In the genomic region with DNA sequence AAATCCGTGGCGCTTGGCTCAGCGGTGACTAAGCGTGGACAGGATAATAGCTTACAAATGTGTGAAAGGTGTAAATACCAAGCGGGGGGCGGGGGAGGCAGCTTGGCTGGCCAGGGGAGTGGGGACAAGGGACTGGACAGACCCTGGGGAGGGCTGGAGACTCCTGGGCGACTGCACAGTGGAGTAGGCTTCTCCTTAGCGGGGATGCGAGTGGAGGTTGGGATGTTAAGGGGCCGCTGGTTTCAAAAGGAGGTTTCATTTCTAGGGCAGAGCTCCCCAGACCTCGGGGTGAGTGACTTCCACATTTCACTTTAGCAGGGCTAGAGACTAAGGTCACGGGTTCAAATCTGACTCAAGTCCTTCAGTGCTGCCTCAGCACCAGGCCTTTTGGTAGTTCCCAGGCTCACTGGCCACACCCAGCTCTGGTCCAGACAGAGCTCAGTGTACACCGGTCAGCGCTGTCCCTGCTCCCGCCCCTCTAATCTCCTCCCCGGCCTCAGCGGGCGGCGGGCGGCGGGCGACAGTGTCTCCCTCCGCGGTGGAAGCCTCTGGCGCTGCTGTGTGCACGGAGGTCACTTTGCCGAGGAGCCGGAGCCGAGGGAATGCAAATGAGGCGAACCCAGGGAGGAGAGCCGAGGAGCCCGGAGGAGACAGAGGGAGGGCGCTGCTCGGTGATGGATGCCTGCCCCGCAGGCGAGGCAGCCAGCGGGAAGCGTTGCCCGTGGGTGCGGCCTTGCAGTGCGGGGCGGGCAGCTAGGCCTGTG, we compare ENCODE assay signal across 8 mouse cellular contexts. TPM values are rescaled to one million over a fixed set of nuclear protein-coding genes. Genes with fewer than 3 reads are reported as not detected.
A peak's percentile ranks its signal among the peaks of the same experiment; 100 is the strongest.
DNase-seq lines count a peak whose midpoint lies in the region; ATAC-seq and TF ChIP-seq lines count a peak whose summit lies in the region.

No protein-coding gene starts in this region.

- 7% methylated on average over 41 of the region's 42 CpGs for WGBS in heart, adult 2 months
- 2% methylated on average over 41 of the region's 42 CpGs for WGBS in kidney, embryonic 14.5 days

- H3K36me3 ChIP-seq in heart, adult 2 months (ENCODE audit: control insufficient read depth, insufficient read depth, low read length): no peaks in the 10 kb centered on the region
- no peaks in the 10 kb centered on the region for H3K36me3 ChIP-seq in kidney, embryonic 14.5 days (ENCODE audit: control insufficient read depth, insufficient read depth, low read length)

- H3K4me2 ChIP-seq in kidney, embryonic 14.5 days (replicated peaks; ENCODE audit: low read depth, low read length): peak overlapping the region; percentile 63

- H3K9me3 ChIP-seq in kidney, embryonic 14.5 days (ENCODE audit: control insufficient read depth, low read length): no peaks in the 10 kb centered on the region

- H3K27ac ChIP-seq in heart, adult 2 months: no peak overlapping the region; the same call in 1 of the 2 replicates
- H3K27ac ChIP-seq in kidney, embryonic 14.5 days (ENCODE audit: low read depth, low read length): peak overlapping the region; percentile 96

- peaks cover 4% of the 10 kb centered on the region; the same call in 1 of the 2 replicates for H3K27me3 ChIP-seq in heart, adult 2 months (ENCODE audit: control insufficient read depth, insufficient read depth, low read length)
- no peaks in the 10 kb centered on the region for H3K27me3 ChIP-seq in kidney, embryonic 14.5 days (ENCODE audit: control insufficient read depth, insufficient read depth, low read length)

- intact Hi-C loops in heart, adult 2 months (cut with DNase I): no loop called here

- DNase-seq in retina, postnatal 1 day: peak; percentile 76
- DNase-seq in retina, embryonic 14.5 days (ENCODE audit: low spot score): no peak
- DNase-seq in cerebellum, adult 9-11 months: peak; percentile 52
- DNase-seq in heart, adult 2 months: peak; percentile 62 to 70
- peak; percentile 42 to 54 for DNase-seq in lung, postnatal 4 days
- DNase-seq in yolk sac, embryonic 10.5 days (ENCODE audit: low spot score): peak; percentile 78
- no peak for DNase-seq in layer of hippocampus, adult 9-11 months

- TF ChIP-seq POLR2A in heart, adult 2 months (IDR thresholded peaks at IDR 0.05; ENCODE audit: insufficient read depth, low read depth, low read length): no peak

- peaks cover 2% of the 10 kb centered on the region; the same call in 1 of the 2 replicates for H3K4me1 ChIP-seq in heart, adult 2 months (ENCODE audit: control insufficient read depth, insufficient read depth, low read length)
- peaks cover 55% of the 10 kb centered on the region for H3K4me1 ChIP-seq in kidney, embryonic 14.5 days (ENCODE audit: control insufficient read depth, insufficient read depth, low read length)

- H3K4me3 ChIP-seq in heart, adult 2 months: peak overlapping the region; percentile 24
- H3K4me3 ChIP-seq in kidney, embryonic 14.5 days (ENCODE audit: low read length): peak overlapping the region; percentile 35

- no peaks in the 10 kb centered on the region for H3K79me2 ChIP-seq in heart, adult 2 months (replicated peaks; ENCODE audit: control insufficient read depth, insufficient read depth, low read length)

- peak; percentile 74 for ATAC-seq in kidney, embryonic 14.5 days (ENCODE audit: low FRiP score, low TSS enrichment)

- TF ChIP-seq EP300 in heart, adult 2 months (IDR thresholded peaks at IDR 0.05; ENCODE audit: insufficient read depth, low read depth, low read length): no peak

- no peak for TF ChIP-seq CTCF in heart, adult 2 months (IDR thresholded peaks at IDR 0.05)

- H3K9ac ChIP-seq in heart, adult 2 months (ENCODE audit: low read depth, low read length): peak overlapping the region; percentile 41
- H3K9ac ChIP-seq in kidney, embryonic 14.5 days (ENCODE audit: low read depth, low read length): peak overlapping the region; percentile 60

RNA-seq across cellular contexts. Expression of a gene that starts 8.0 kb away (rescaled TPM):
- total RNA-seq in heart, adult 2 months (2021): not detected
- polyA plus RNA-seq in heart, adult 2 months (2012; rRNA removed): not detected in 2 replicates
- 0.32 and 0.41 TPM in 2 replicates for polyA plus RNA-seq in kidney, embryonic 14.5 days (2014; fragmentation: Nextera tagmentation; extraction: Ambion mirVana)

RNA-seq across cellular contexts. Expression of a gene that starts 20.9 kb away (rescaled TPM):
- total RNA-seq in heart, adult 2 months (2021): 10 to 100 TPM; 23.2 to 25.0 TPM
- 26.9 and 37.8 TPM in 2 replicates for polyA plus RNA-seq in heart, adult 2 months (2012; rRNA removed)
- polyA plus RNA-seq in kidney, embryonic 14.5 days (2014; fragmentation: Nextera tagmentation; extraction: Ambion mirVana): 37.1 and 41.4 TPM in 2 replicates

RNA-seq across cellular contexts. Expression of a gene that starts 21.1 kb away (rescaled TPM):
- total RNA-seq in heart, adult 2 months (2021): under 1 TPM; 0.21 to 0.66 TPM
- polyA plus RNA-seq in heart, adult 2 months (2012; rRNA removed): 0.39 and 0.73 TPM in 2 replicates
- 0.62 and 1.1 TPM in 2 replicates for polyA plus RNA-seq in kidney, embryonic 14.5 days (2014; fragmentation: Nextera tagmentation; extraction: Ambion mirVana)

RNA-seq across cellular contexts. Expression of a gene that starts 22.5 kb away (rescaled TPM):
- 10 to 100 TPM; 38.9 to 39.9 TPM for total RNA-seq in heart, adult 2 months (2021)
- 91.3 and 94.6 TPM in 2 replicates for polyA plus RNA-seq in heart, adult 2 months (2012; rRNA removed)
- 65.2 and 67.6 TPM in 2 replicates for polyA plus RNA-seq in kidney, embryonic 14.5 days (2014; fragmentation: Nextera tagmentation; extraction: Ambion mirVana)

RNA-seq across cellular contexts. Expression of a gene that starts 48.0 kb away (rescaled TPM):
- 100 to 1,000 TPM; 117 to 131 TPM for total RNA-seq in heart, adult 2 months (2021)
- polyA plus RNA-seq in heart, adult 2 months (2012; rRNA removed): 87.8 and 119 TPM in 2 replicates
- polyA plus RNA-seq in kidney, embryonic 14.5 days (2014; fragmentation: Nextera tagmentation; extraction: Ambion mirVana): 79.8 and 83.2 TPM in 2 replicates

Comparison
In these comparisons a context has a peak if more than half of its experiments do, and no peak if none do; other contexts are left out.
1. DNase-seq: peak in retina, postnatal 1 day (single experiment), cerebellum, adult 9-11 months (single experiment), heart, adult 2 months (2 of 2), lung, postnatal 4 days (2 of 2) and yolk sac, embryonic 10.5 days (single experiment); none in retina, embryonic 14.5 days (single experiment) and layer of hippocampus, adult 9-11 months (single experiment).